Mouse (Mus musculus): ENCODE measurements around the gene Calm2. TPM values are rescaled to one million over a fixed set of nuclear protein-coding genes. Genes with fewer than 3 reads are reported as not detected.

Gene Calm2
- total and polyA plus RNA-seq, 3 experiments: 203 to 604 (median 546) TPM

DNA sequence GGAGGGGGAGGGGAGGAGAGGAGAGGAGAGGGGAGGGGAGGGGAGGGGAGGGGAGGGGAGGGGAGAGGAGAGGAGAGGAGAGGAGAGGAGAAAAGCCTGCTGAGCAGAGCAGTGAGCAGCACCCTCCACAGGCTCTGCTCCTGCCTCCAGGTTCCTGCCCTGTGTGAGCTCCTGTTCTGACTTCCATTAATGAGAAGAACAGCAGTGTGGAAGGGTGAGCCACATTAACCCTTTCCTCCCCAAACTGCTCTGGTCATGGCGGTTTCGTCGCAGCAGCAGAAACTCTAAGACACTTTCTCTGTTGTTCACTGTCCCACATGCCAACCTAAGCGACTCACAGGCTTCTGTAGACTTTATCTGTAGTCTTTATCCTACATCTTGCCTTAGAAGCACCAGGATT is 40.1 kb downstream of the Calm2 start:
- Histone ChIP-seq H3K27ac (ENCODE audit: insufficient read depth, low read depth) (no peak overlapping the region), H3K79me2 (replicated peaks; ENCODE audit: control insufficient read depth, extremely low read depth, insufficient read depth, poor library complexity, severe bottlenecking) (no peaks in the 10 kb centered on the region), H3K9me3 (replicated peaks; ENCODE audit: low read length) (no peaks in the 10 kb centered on the region), H3K36me3 (replicated peaks in 1 of 2; ENCODE audit: control insufficient read depth in 1 of 2, insufficient read depth in 1 of 2, low read length in 1 of 2) (no peaks in the 10 kb centered on the region), H3K4me3 (replicated peaks in 1 of 3; ENCODE audit: low read depth in 2 of 3, low read length in 2 of 3, poor library complexity in 1 of 3) (no peak overlapping the region), H3K9ac (ENCODE audit: insufficient read depth, low read depth) (no peak overlapping the region), H3K4me1 (ENCODE audit: control insufficient read depth in 1 of 2, insufficient read depth in 2 of 2) (no peaks in the 10 kb centered on the region), H3K4me2 (ENCODE audit: insufficient read depth, low read depth, poor library complexity, severe bottlenecking) (no peak overlapping the region), H3K27me3 (replicated peaks) (no peaks in the 10 kb centered on the region)
- dilution Hi-C loops (cut with MboI; ENCODE audit: extremely low pct_ligation_motif_present, extremely low pct_unique_long_range_greater_than_20kb, low sequenced_read_pairs) (no loop called here), in situ Hi-C loops (cut with MboI; ENCODE audit: low pct_ligation_motif_present, low pct_unique_long_range_greater_than_20kb, low sequenced_read_pairs) (no loop called here)
- TF ChIP-seq E2F4 (IDR thresholded peaks at IDR 0.05; ENCODE audit: insufficient replicate concordance, low read depth, low read length): no peak
- no peak for TF ChIP-seq EP300 (IDR thresholded peaks at IDR 0.05; ENCODE audit: low read length)
- TF ChIP-seq TBP (conservative IDR thresholded peaks at IDR 0.05; ENCODE audit: low read depth, low read length): no peak
- no peak for TF ChIP-seq MAX (IDR thresholded peaks at IDR 0.05; ENCODE audit: low read length)
- no peak for TF ChIP-seq MAZ (IDR thresholded peaks at IDR 0.05; ENCODE audit: low read depth, low read length)
- TF ChIP-seq ZC3H11A (IDR thresholded peaks at IDR 0.05; ENCODE audit: low read depth, low read length): no peak
- TF ChIP-seq ZMIZ1 (IDR thresholded peaks at IDR 0.05; ENCODE audit: low read depth, low read length): no peak
- TF ChIP-seq CHD2 (IDR thresholded peaks at IDR 0.05; ENCODE audit: low read length): no peak
- no peak for TF ChIP-seq MAFK (IDR thresholded peaks at IDR 0.05; ENCODE audit: insufficient replicate concordance, low read length)
- no peak for TF ChIP-seq JUN (IDR thresholded peaks at IDR 0.05; ENCODE audit: insufficient read depth, low read depth, low read length)
- no peak for TF ChIP-seq CTCF (conservative IDR thresholded peaks at IDR 0.05 in 1 of 2, IDR thresholded peaks at IDR 0.05 in 1 of 2; ENCODE audit: low read depth in 2 of 2, low read length in 2 of 2)
- no peak for TF ChIP-seq RCOR1 (conservative IDR thresholded peaks at IDR 0.05; ENCODE audit: low read depth, low read length)
- no peak for TF ChIP-seq KAT2A (IDR thresholded peaks at IDR 0.05; ENCODE audit: insufficient replicate concordance, low read length)
- no peak for DNase-seq (ENCODE audit: extremely low read depth)

DNA sequence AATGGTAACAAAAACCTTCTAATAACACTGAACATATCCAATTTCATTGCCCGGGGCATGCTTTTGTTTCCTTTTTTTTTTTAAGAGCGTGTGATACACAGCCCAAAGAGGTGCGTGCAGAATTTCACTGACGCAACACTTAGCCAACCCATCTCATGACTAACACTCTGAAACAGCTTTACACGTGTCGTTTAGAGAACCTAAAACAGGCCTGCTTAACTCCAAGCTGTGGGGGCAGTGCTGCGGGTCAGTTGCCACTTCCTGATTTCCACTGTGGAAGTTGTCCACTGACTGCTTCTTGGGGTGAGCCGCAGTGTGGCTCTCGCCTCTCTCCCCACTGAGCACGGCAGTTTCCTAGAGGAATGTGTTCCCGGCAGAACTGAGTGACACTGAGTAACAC is 41.2 kb downstream of the Calm2 start:
- Histone ChIP-seq H3K9me3 (replicated peaks; ENCODE audit: low read length) (no peaks in the 10 kb centered on the region), H3K79me2 (replicated peaks; ENCODE audit: control insufficient read depth, extremely low read depth, insufficient read depth, poor library complexity, severe bottlenecking) (no peaks in the 10 kb centered on the region), H3K27ac (ENCODE audit: insufficient read depth, low read depth) (no peak overlapping the region), H3K4me1 (ENCODE audit: control insufficient read depth in 1 of 2, insufficient read depth in 2 of 2) (no peaks in the 10 kb centered on the region), H3K9ac (ENCODE audit: insufficient read depth, low read depth) (no peak overlapping the region), H3K4me2 (ENCODE audit: insufficient read depth, low read depth, poor library complexity, severe bottlenecking) (no peak overlapping the region), H3K27me3 (replicated peaks) (no peaks in the 10 kb centered on the region), H3K4me3 (replicated peaks in 1 of 3; ENCODE audit: low read depth in 2 of 3, low read length in 2 of 3, poor library complexity in 1 of 3) (no peak overlapping the region), H3K36me3 (replicated peaks in 1 of 2; ENCODE audit: control insufficient read depth in 1 of 2, insufficient read depth in 1 of 2, low read length in 1 of 2) (no peaks in the 10 kb centered on the region)
- no peak for TF ChIP-seq MEF2A (IDR thresholded peaks at IDR 0.05; ENCODE audit: borderline replicate concordance, low read depth, low read length)
- in situ Hi-C loops (cut with MboI; ENCODE audit: low pct_ligation_motif_present, low pct_unique_long_range_greater_than_20kb, low sequenced_read_pairs): no loop called here
- dilution Hi-C loops (cut with MboI; ENCODE audit: extremely low pct_ligation_motif_present, extremely low pct_unique_long_range_greater_than_20kb, low sequenced_read_pairs): no loop called here
- DNase-seq (ENCODE audit: extremely low read depth): no peak

DNA sequence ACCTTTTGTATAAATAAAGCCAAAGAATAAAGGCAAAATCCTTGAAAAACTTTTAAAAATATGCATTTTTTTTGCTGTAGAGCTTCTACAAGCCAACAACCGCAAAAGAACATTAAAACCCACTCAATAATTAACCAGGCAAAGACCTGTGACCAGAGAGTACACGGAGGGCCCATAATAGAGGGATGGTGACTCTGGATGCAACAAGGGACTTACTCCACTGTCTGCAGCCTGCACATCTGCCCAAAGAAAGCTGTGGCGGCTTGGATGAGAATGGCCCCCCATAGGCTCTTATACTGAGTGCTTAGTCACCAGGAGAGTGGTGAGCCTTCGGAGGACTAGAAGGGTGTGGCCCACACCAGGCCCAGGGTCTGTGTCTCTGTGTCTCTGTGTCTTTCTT is 43.3 kb downstream of the Calm2 start:
- in situ Hi-C loops (cut with MboI; ENCODE audit: low pct_ligation_motif_present, low pct_unique_long_range_greater_than_20kb, low sequenced_read_pairs): no loop called here

More for the DNA sequence above, 43.3 kb downstream of the Calm2 start:
- no peak overlapping the region for H3K4me2 ChIP-seq (ENCODE audit: insufficient read depth, low read depth, poor library complexity, severe bottlenecking)
- H3K4me1 ChIP-seq (ENCODE audit: control insufficient read depth in 1 of 2, insufficient read depth in 2 of 2): no peaks in the 10 kb centered on the region
- H3K9me3 ChIP-seq (replicated peaks; ENCODE audit: low read length): no peaks in the 10 kb centered on the region
- H3K9ac ChIP-seq (ENCODE audit: insufficient read depth, low read depth): no peak overlapping the region
- no peaks in the 10 kb centered on the region for H3K36me3 ChIP-seq (replicated peaks in 1 of 2; ENCODE audit: control insufficient read depth in 1 of 2, insufficient read depth in 1 of 2, low read length in 1 of 2)
- DNase-seq (ENCODE audit: extremely low read depth): no peak
- TF ChIP-seq SIN3A (IDR thresholded peaks at IDR 0.05; ENCODE audit: low read length) (no peak), GABPA (IDR thresholded peaks at IDR 0.05; ENCODE audit: insufficient replicate concordance, low read depth, low read length) (no peak), JUN (IDR thresholded peaks at IDR 0.05; ENCODE audit: insufficient read depth, low read depth, low read length) (no peak), MXI1 (IDR thresholded peaks at IDR 0.05; ENCODE audit: low read depth, low read length) (no peak)
- dilution Hi-C loops (cut with MboI; ENCODE audit: extremely low pct_ligation_motif_present, extremely low pct_unique_long_range_greater_than_20kb, low sequenced_read_pairs): no loop called here
- no peak overlapping the region for H3K27ac ChIP-seq (ENCODE audit: insufficient read depth, low read depth)
- H3K27me3 ChIP-seq (replicated peaks): no peaks in the 10 kb centered on the region
- no peaks in the 10 kb centered on the region for H3K79me2 ChIP-seq (replicated peaks; ENCODE audit: control insufficient read depth, extremely low read depth, insufficient read depth, poor library complexity, severe bottlenecking)
- no peak overlapping the region for H3K4me3 ChIP-seq (replicated peaks in 1 of 3; ENCODE audit: low read depth in 2 of 3, low read length in 2 of 3, poor library complexity in 1 of 3)
